Mouse (Mus musculus) kidney, embryonic 16.5 days (tissue): ENCODE measurements around the gene Fig4. TPM values are rescaled to one million over a fixed set of nuclear protein-coding genes. Genes with fewer than 3 reads are reported as not detected.
A peak's percentile ranks its signal among the peaks of the same experiment; 100 is the strongest.

Experiments
- ATAC-seq: fragments of 200-750 bp; cut with Nextera tagmentation; 2 replicates; pipeline ENCODE4 v1.8.0; 2017; ENCODE audit warnings: moderate TSS enrichment; ENCODE audit not compliant: low FRiP score, low TSS enrichment
- H3K27ac ChIP-seq: fragments of 300-500 bp; sonication (generic); 2 replicates; pipeline ENCODE4 v1.5.1; 2014; ENCODE audit warnings: low read length
- H3K27me3 ChIP-seq: fragments of 300-500 bp; sonication (generic); 2 replicates; pipeline ENCODE4 v1.6.1; 2014; ENCODE audit warnings: low read length, control low read depth, mixed read lengths; ENCODE audit not compliant: insufficient read depth
- H3K36me3 ChIP-seq: fragments of 300-500 bp; sonication (generic); 2 replicates; pipeline ENCODE4 v1.6.1; 2014; ENCODE audit warnings: low read length, control low read depth, mixed read lengths; ENCODE audit not compliant: insufficient read depth
- H3K4me1 ChIP-seq: fragments of 300-500 bp; sonication (generic); 2 replicates; pipeline ENCODE4 v1.6.1; 2014; ENCODE audit warnings: low read length, control low read depth, mixed read lengths; ENCODE audit not compliant: insufficient read depth
- H3K4me2 ChIP-seq: fragments of 300-500 bp; sonication (generic); replicated peaks from 2 replicates; pipeline ENCODE4 v1.6.1; 2014; ENCODE audit warnings: low read depth, low read length
- H3K4me3 ChIP-seq: fragments of 300-500 bp; sonication (generic); 2 replicates; pipeline ENCODE4 v1.5.1; 2014; ENCODE audit warnings: mild to moderate bottlenecking, low read length
- H3K9ac ChIP-seq: fragments of 300-500 bp; sonication (generic); replicated peaks from 2 replicates; pipeline ENCODE4 v1.6.1; 2014; ENCODE audit warnings: low read length
- H3K9me3 ChIP-seq: fragments of 300-500 bp; sonication (generic); 2 replicates; pipeline ENCODE4 v1.6.1; 2016; ENCODE audit warnings: low read length, control low read depth
- WGBS: fragments of 180-500 bp; shearing (Covaris S2); extraction: QIAGEN DNeasy Blood & Tissue Kit; methylation state at CpG from one replicate; pipeline ENCODE4 v1.1.7; 2014; 5-methylcytosine and 5-hydroxymethylcytosine counted together
- polyA plus RNA-seq: library from polyadenylated mRNA; unstranded; fragments of >200 nt; fragmentation: Nextera tagmentation; extraction: Ambion mirVana; gene quantifications from 2 replicates; pipeline ENCODE4 v1.2.1, GENCODE M21; 2015

Gene Fig4
- polyA plus RNA-seq, 1 experiment from 2014 or later, result 17.2 TPM

DNA sequence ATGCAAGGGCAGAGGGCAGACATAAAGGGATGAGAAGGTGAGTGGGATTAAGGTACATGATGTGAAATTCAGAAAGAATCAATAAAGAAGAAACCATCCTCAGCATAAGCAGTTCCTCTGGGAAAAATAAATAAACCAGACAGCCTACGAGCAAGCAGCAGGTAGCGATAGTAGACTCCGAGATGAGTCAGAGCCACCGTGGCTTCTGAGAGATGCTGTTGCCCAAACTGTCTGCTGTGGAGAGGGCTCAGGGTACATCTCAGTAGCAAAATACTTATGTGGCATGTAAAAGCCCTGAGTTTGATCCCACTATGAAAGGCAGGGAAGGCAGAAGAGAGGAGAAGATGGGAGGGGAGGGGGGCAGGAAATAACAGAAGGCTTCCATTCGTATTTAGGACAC is 56.9 kb downstream of the Fig4 start:
- ATAC-seq, result no peak
- Histone ChIP-seq H3K27me3 (no peaks in the 10 kb centered on the region), H3K9me3 (no peaks in the 10 kb centered on the region)

DNA sequence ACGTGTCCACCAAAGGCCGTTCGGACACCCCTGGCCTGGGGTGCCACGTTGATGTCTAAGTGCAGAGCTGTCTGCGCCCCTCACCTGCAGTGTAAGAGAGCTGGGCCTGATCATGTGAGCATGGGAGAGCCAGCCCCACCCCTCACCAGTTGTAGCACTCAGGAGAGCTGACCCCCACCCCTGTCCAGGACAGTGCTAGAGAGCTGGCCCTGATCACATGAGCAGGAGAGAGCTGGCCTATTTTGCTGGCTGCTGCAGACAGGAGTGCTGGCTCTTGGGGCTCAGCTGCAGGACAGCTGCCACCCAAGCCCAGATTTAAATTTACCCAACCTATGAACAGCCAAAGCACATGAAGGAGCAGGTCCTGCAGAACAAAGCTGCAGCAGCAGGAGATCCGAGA is 57.6 kb downstream of the Fig4 start:
- 92% methylated on average over 6 of the region's 6 CpGs for WGBS
- ATAC-seq, result no peak
- H3K36me3 ChIP-seq, result no peaks in the 10 kb centered on the region
- no peak overlapping the region for H3K9ac ChIP-seq
- no peak overlapping the region for H3K4me3 ChIP-seq
- H3K9me3 ChIP-seq, result no peaks in the 10 kb centered on the region
- H3K4me2 ChIP-seq, result no peak overlapping the region
- H3K4me1 ChIP-seq, result peaks cover 6% of the 10 kb centered on the region; the same call in 1 of the 2 replicates
- no peak overlapping the region for H3K27ac ChIP-seq
- H3K27me3 ChIP-seq, result no peaks in the 10 kb centered on the region

More for the DNA sequence above, 56.9 kb downstream of the Fig4 start:
- no peaks in the 10 kb centered on the region for H3K36me3 ChIP-seq
- H3K4me1 ChIP-seq, result peaks cover 3% of the 10 kb centered on the region; the same call in 1 of the 2 replicates
- H3K27ac ChIP-seq, result no peak overlapping the region
- H3K4me3 ChIP-seq, result no peak overlapping the region
- 72% methylated on average over 5 of the region's 5 CpGs for WGBS
- no peak overlapping the region for H3K9ac ChIP-seq
- H3K4me2 ChIP-seq, result no peak overlapping the region

DNA sequence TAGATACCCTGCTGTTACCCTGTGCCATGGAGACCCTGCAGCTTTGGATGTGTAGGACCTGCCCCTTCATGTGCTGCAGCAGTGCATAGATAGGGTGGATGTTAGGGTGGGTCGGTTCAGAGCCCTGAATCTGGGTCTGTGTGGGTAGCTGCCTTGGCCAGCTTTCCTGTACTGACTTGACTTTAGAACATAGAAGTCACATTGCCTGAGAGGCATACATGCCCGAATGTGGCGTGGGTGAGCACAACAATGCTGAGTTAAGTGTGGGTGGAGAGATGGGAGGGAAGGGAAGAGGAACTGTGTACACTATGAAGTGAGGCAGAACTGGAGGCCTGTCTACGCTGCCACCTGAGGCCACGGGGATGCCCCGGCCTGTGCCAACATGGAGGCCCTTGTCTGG is 58.0 kb downstream of the Fig4 start:
- H3K9me3 ChIP-seq, result no peaks in the 10 kb centered on the region
- WGBS, result 89% methylated on average over 6 of the region's 6 CpGs
- H3K27me3 ChIP-seq, result no peaks in the 10 kb centered on the region
- ATAC-seq, result no peak; the same call in 1 of the 2 replicates
- no peak overlapping the region for H3K9ac ChIP-seq
- H3K27ac ChIP-seq, result no peak overlapping the region
- no peak overlapping the region for H3K4me3 ChIP-seq
- H3K4me2 ChIP-seq, result no peak overlapping the region
- H3K4me1 ChIP-seq, result peaks cover 6% of the 10 kb centered on the region; the same call in 1 of the 2 replicates
- H3K36me3 ChIP-seq, result no peaks in the 10 kb centered on the region

DNA sequence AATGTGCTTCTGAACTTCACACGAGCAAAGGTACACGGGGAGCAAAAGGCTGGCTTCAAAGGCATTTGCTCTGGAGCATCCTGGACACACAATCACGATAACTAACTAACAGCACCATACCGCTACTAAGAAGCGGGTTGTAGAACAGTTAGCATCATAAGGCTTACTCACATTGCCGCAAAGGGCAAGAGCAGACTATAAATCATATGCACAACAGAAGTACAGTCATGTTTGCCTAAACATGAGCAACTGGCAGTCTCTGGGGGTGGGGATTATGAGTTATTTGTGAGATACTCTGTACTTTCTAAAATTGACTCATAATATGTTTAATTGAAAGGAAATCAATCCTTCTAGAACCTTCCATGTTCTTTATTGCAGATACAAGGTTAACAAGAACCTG is 59.1 kb downstream of the Fig4 start:
- H3K36me3 ChIP-seq, result no peaks in the 10 kb centered on the region
- no peaks in the 10 kb centered on the region for H3K9me3 ChIP-seq
- H3K27ac ChIP-seq, result no peak overlapping the region
- no peaks in the 10 kb centered on the region for H3K27me3 ChIP-seq
- H3K4me1 ChIP-seq, result peaks cover 6% of the 10 kb centered on the region; the same call in 1 of the 2 replicates
- H3K9ac ChIP-seq, result no peak overlapping the region
- WGBS, result 91% methylated on average over 6 of the region's 6 CpGs
- no peak for ATAC-seq
- no peak overlapping the region for H3K4me3 ChIP-seq
- no peak overlapping the region for H3K4me2 ChIP-seq

DNA sequence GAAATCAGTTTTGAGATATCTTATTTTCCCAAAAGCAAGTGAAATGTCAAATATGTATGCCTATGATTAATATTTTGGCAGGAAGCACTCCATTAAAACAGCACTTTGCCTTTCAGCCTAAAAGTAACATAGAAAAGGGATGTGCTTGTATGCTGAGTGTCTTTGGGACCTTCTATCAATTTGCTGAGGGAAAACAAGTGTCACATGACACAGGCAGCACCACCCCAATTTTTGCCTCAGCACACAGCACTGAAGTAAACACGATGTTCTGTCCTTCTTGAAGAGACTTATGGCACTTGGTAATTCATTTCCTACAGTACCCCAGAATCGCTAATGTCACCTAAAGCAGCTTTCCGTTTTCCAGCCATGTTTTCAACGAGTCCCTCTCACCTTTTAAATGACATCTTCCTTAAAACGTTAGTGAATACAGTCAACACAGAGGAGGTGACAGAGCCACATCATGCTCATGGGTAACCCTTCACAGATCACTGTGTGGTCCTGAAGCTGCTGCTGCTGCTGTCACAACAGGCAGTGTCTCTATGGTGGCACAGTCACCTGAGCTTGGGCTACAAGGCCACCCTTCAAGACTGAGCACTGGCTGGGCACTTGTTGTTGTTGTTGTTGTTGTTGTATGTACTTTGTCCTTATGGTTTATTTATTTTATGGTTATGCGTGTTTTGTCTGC is 61.4 kb downstream of the Fig4 start:
- H3K4me3 ChIP-seq, result no peak overlapping the region
- ATAC-seq, result no peak
- WGBS, result 74% methylated on average over 6 of the region's 6 CpGs

DNA sequence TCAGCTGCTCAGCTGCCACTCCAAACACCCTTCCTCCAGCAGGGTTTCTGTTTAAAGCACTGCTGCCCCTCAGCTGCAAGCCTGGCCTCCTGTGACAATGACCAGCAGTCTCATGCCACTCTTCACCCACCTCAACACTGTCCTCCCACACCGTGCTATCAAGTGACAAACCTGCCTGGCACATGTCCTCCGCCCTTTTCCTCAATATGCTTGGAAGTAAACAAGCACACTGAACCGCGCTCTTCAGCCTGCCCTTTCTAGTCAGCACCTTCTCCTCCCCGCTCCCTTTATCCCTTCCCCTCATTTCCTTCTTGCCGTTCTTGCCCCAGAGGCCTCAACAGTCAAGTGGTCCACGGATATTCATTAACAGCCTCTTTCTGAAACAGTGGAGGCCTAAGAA is 62.0 kb downstream of the Fig4 start:
- no peak overlapping the region for H3K4me2 ChIP-seq
- no peaks in the 10 kb centered on the region for H3K9me3 ChIP-seq
- WGBS, result 30% methylated on average over 7 of the region's 7 CpGs
- H3K27ac ChIP-seq, result no peak overlapping the region
- no peak overlapping the region for H3K4me3 ChIP-seq
- peaks cover 6% of the 10 kb centered on the region; the same call in 1 of the 2 replicates for H3K4me1 ChIP-seq
- H3K36me3 ChIP-seq, result no peaks in the 10 kb centered on the region
- no peak overlapping the region for H3K9ac ChIP-seq
- ATAC-seq, result peak; percentile 65; the same call in 1 of the 2 replicates
- no peaks in the 10 kb centered on the region for H3K27me3 ChIP-seq

More for the DNA sequence above, 61.4 kb downstream of the Fig4 start:
- H3K9ac ChIP-seq, result no peak overlapping the region
- H3K4me1 ChIP-seq, result peaks cover 6% of the 10 kb centered on the region; the same call in 1 of the 2 replicates
- H3K9me3 ChIP-seq, result no peaks in the 10 kb centered on the region
- no peaks in the 10 kb centered on the region for H3K27me3 ChIP-seq
- no peak overlapping the region for H3K27ac ChIP-seq
- H3K36me3 ChIP-seq, result no peaks in the 10 kb centered on the region
- H3K4me2 ChIP-seq, result no peak overlapping the region

DNA sequence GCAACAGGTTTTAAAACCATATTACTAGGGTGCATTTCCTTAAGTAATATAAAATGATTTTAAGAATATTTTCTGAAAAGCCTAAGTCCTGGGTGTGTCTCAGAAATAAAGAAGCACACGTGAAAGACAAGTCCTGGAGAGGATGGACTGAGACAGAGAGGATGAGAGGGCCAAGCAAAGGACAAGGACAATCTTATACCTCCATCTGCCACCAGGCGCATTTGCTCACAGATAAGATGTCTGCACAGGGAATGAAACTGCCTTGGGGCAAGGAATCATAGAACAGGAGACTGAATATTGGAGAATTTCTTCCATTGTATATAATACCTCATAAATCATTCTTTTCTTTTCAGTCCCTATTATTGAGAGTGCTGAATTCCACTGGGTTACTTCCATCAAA is 67.0 kb downstream of the Fig4 start:
- Histone ChIP-seq H3K9ac (no peak overlapping the region), H3K4me3 (no peak overlapping the region), H3K27ac (no peak overlapping the region), H3K27me3 (no peaks in the 10 kb centered on the region), H3K4me2 (no peak overlapping the region), H3K9me3 (no peaks in the 10 kb centered on the region), H3K36me3 (no peaks in the 10 kb centered on the region), H3K4me1 (peaks cover 1% of the 10 kb centered on the region; the same call in 1 of the 2 replicates)
- WGBS, result 88% methylated on average over 2 of the region's 2 CpGs
- no peak for ATAC-seq

DNA sequence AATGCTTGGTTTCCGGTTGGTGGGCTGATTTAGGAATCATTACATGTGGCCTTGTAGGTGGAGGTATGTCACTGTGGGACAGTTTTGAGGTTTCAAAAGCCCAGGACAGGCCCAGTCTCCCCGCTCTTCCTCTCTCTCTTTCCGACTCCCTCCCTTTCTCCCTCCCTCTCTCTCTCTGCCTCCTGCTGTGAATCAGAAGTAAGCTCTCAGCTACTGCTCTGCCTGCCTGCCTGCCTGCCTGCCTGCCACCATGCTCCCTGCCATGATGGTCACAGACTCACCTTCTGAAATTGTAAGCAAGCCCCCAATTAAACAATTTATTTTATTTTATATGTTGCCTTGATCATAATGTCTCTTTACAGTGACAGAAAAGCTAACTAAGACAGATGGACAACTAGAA is 67.5 kb downstream of the Fig4 start:
- Histone ChIP-seq H3K9ac (no peak overlapping the region), H3K4me3 (no peak overlapping the region), H3K4me2 (no peak overlapping the region), H3K4me1 (no peaks in the 10 kb centered on the region), H3K9me3 (no peaks in the 10 kb centered on the region), H3K27ac (no peak overlapping the region), H3K36me3 (no peaks in the 10 kb centered on the region), H3K27me3 (no peaks in the 10 kb centered on the region)
- 96% methylated on average over 3 of the region's 3 CpGs for WGBS
- no peak for ATAC-seq

DNA sequence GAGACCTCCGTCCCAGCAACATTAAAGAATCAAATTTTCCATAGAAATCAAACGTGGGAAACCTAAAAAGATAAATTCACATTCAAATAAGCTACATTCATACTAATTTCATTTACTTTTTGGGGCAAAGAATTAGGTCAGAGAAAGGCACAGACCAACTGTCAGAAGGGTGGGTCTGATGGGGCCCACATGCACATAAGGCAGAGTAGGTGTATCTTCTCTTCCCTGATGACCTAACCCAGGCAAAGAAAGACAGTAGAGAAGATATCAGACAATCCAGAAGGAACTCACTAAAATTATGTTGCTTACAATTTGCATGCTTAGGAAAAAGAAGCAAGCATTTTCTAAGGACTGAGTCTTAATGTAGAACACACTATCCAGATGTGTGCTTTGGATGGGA is 67.9 kb downstream of the Fig4 start:
- no peak overlapping the region for H3K4me2 ChIP-seq
- 88% methylated on average over 2 of the region's 2 CpGs for WGBS

DNA sequence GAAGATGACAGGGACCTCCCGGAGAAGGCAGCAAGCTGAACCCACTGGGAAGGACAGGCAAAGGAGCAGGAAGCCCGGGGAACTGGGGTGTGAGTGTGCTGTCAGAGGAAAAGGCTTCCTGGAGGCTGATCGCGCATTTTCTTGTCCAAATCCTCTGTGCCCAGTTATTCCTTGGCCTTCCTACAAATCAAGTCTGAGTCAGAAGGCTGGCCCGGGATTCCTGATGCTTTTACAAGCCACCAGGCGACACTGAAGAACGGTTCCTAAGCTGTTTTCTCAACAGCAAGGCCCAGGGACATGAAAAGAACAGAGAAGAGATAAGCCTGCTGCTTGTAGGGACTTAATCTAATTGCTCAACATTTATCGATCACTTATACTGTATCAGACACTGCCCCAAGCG is 68.5 kb downstream of the Fig4 start:
- Histone ChIP-seq H3K9me3 (no peaks in the 10 kb centered on the region), H3K27me3 (no peaks in the 10 kb centered on the region), H3K4me3 (no peak overlapping the region), H3K9ac (no peak overlapping the region), H3K4me2 (no peak overlapping the region), H3K4me1 (no peaks in the 10 kb centered on the region), H3K27ac (no peak overlapping the region), H3K36me3 (no peaks in the 10 kb centered on the region)
- ATAC-seq, result no peak
- 70% methylated on average over 9 of the region's 9 CpGs for WGBS

More for the DNA sequence above, 67.9 kb downstream of the Fig4 start:
- Histone ChIP-seq H3K9me3 (no peaks in the 10 kb centered on the region), H3K4me1 (no peaks in the 10 kb centered on the region), H3K27me3 (no peaks in the 10 kb centered on the region), H3K36me3 (no peaks in the 10 kb centered on the region), H3K27ac (no peak overlapping the region), H3K9ac (no peak overlapping the region), H3K4me3 (no peak overlapping the region)
- no peak for ATAC-seq
